Comparison of ENCODE assay signal across 25 mouse cellular contexts in the genomic region with DNA sequence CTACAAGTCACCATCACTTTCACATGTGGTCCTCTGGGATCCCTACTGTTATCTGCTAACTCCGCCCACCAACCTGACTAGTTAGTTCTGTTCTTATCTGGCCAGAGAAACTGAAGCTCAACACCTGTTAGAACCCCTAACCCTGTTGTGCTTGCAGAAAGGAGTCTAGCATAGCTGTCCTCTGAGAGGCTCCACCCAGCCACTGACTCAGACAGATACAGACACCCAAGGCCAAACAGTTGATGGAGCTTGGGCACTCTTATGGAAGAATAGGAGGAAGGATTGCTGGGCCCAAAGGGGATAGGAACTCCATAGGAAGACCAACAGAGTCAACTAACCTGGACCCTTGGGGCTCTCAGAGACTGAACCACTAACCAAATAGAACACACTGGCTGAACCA. TPM values are rescaled to one million over a fixed set of nuclear protein-coding genes. Genes with fewer than 3 reads are reported as not detected.
"Had no signal": no experiment of that assay in that cellular context is flagged by ENCODE, and none has a peak within 500 bp of the region (broad histone marks: within the 10 kb centered on the region; RNA-seq: fewer than 3 reads in every experiment).

No protein-coding gene starts in this region.

- H3K9ac ChIP-seq: lung, embryonic 14.5 days; midbrain, embryonic 12.5 days; neural tube, embryonic 13.5 days; neural tube, embryonic 15.5 days had no signal

- H3K36me3 ChIP-seq: midbrain, embryonic 10.5 days; midbrain, embryonic 12.5 days; neural tube, embryonic 13.5 days; neural tube, embryonic 15.5 days had no signal

- H3K9me3 ChIP-seq: midbrain, embryonic 10.5 days; midbrain, embryonic 12.5 days; neural tube, embryonic 13.5 days; neural tube, embryonic 15.5 days had no signal

- ATAC-seq: midbrain, embryonic 16.5 days had no signal

- H3K4me2 ChIP-seq: lung, embryonic 14.5 days; midbrain, embryonic 12.5 days; neural tube, embryonic 13.5 days; neural tube, embryonic 15.5 days had no signal

- H3K4me1 ChIP-seq: neural tube, embryonic 13.5 days had no signal

- DNase-seq: lung, embryonic 14.5 days; lung, postnatal 10 days; lung, postnatal 4 days; midbrain, embryonic 14.5 days; retina, postnatal 1 day; right cerebral cortex, adult 18-20 months; right cerebral cortex, postnatal 25 days; right cerebral cortex, postnatal 4 days; spleen, adult 18-20 months; thymus, adult 18-20 months; thymus, postnatal 14 days; thymus, postnatal 36 days had no signal

- H3K27ac ChIP-seq: midbrain, embryonic 10.5 days; midbrain, embryonic 12.5 days; neural tube, embryonic 13.5 days; neural tube, embryonic 15.5 days had no signal

- H3K4me3 ChIP-seq: midbrain, embryonic 10.5 days; midbrain, embryonic 12.5 days; myocyte; neural tube, embryonic 13.5 days; neural tube, embryonic 15.5 days had no signal

- H3K27me3 ChIP-seq: neural tube, embryonic 15.5 days had no signal

RNA-seq across cellular contexts. Expression of a gene that starts 55.2 kb away (rescaled TPM):
- total RNA-seq: megakaryocyte, adult 5-6 weeks; megakaryocyte-erythroid progenitor cell, adult 5-6 weeks had no signal
- polyA plus RNA-seq: lung, embryonic 14.5 days; lung, embryonic 16.5 days; midbrain, embryonic 10.5 days; midbrain, embryonic 14.5 days; midbrain, embryonic 16.5 days; myocyte; neural tube, embryonic 11.5 days; neural tube, embryonic 13.5 days; neural tube, embryonic 15.5 days; small intestine, adult 2 months; stomach, embryonic 14.5 days; thymus, postnatal 0 days had no signal
